Mouse (Mus musculus) kidney, adult 2 months (tissue): Measurements from ENCODE around the gene Lrp2.

Source experiments
- CTCF ChIP-seq: fragments of 200-500 bp; conservative IDR thresholded peaks from 2 replicates; pipeline ENCODE4 v1.5.1; 2011; ENCODE audit warnings: low read depth, mild to moderate bottlenecking, control low read depth, low read length, moderate library complexity, mixed read lengths; ENCODE audit not compliant: insufficient read depth, insufficient read length
- POLR2A ChIP-seq: fragments of 200-500 bp; IDR thresholded peaks from one replicate; pipeline ENCODE4 v1.6.1; 2011; ENCODE audit warnings: low read depth, low read length, control low read depth

DNA sequence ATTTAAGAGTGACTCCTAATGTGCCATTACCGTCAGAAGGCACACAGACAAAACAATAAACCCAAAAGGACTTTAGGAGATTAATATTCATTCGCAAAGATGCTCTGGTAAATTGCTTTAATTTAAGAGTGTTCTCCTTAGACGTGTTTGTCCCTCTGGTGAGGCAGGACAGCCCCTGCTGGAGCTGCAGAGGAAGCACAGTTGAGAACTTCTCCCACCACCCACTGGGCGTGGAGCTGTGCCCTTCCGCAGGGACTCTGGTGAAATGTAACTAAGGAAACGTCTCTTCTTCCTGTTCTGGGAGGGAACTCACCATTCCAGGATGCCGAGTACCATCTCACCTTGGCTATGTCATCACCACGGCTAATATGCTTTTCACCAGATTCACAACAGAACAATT is 204.1 kb downstream of the Lrp2 start:
- peak; percentile 44 for TF ChIP-seq CTCF
- TF ChIP-seq POLR2A: no peak
